Mouse (Mus musculus): ENCODE measurements at regions not wholly inside any gene's neighbourhood (a gene's known extent, or its start where the extent isn't known, plus 50 kb on each side); places are given as distances from the start of the nearest gene placed in this dataset.
"Not testable (repeated sequence)": the region's sequence is repeated elsewhere in the genome, so short reads cannot be mapped to it uniquely, and the experiment has no call there.

GRCm38 (mm10) chr13:44679457-44679856, 49.8 kb upstream of the Jarid2 start:
- TF ChIP-seq CTCF (conservative IDR thresholded peaks at IDR 0.05; ENCODE audit: low read length); POU5F1 (IDR thresholded peaks at IDR 0.05; ENCODE audit: borderline replicate concordance, low read length): not testable (repeated sequence)
- peak; percentile 87 for TF ChIP-seq NANOG (IDR thresholded peaks at IDR 0.05; ENCODE audit: borderline replicate concordance, low read length)

Measured in E14TG2a.4 (cell line).